Mouse (Mus musculus): Measurements from ENCODE around the gene Slc1a4. TPM values are rescaled to one million over a fixed set of nuclear protein-coding genes. Genes with fewer than 3 reads are reported as not detected.

Slc1a4 gene
- total RNA-seq, 2 experiments from 2014 or later: 7.9 to 9.1 TPM

Other genes with a start within 250 kb of the Slc1a4 start
- 100 to 1,000 TPM; 144 to 147 TPM for gene Actr2, start 219.8 kb downstream of the Slc1a4 start, total RNA-seq (2021)
- gene Rab1a, start 131.3 kb downstream of the Slc1a4 start, total RNA-seq (2021): 100 to 1,000 TPM; 173 to 176 TPM
- gene Cep68, start 83.3 kb downstream of the Slc1a4 start, total RNA-seq (2021): 10 to 100 TPM; 18.6 to 24.1 TPM
- 10 to 100 TPM; 11.1 to 14.2 TPM for gene Sertad2, start 210.5 kb upstream of the Slc1a4 start, total RNA-seq (2021)